Mouse (Mus musculus) forebrain, embryonic 15.5 days (tissue): ENCODE results near the gene Ass1. TPM values are rescaled to one million over a fixed set of nuclear protein-coding genes. Genes with fewer than 3 reads are reported as not detected.
A peak's percentile ranks its signal among the peaks of the same experiment; 100 is the strongest.
"Not testable (repeated sequence)": the region's sequence is repeated elsewhere in the genome, so short reads cannot be mapped to it uniquely, and the experiment has no call there.

Experiments used
- ATAC-seq: fragments of 200-750 bp; cut with Nextera tagmentation; replicated peaks from 2 replicates; pipeline ENCODE4 v1.8.0; 2017; ENCODE audit warnings: mild to moderate bottlenecking, moderate TSS enrichment, moderate library complexity
- H3K27ac ChIP-seq: fragments of 300-500 bp; sonication (generic); replicated peaks from 2 replicates; pipeline ENCODE4 v1.5.1; 2015; ENCODE audit warnings: mild to moderate bottlenecking, inconsistent platforms
- H3K27me3 ChIP-seq: fragments of 300-500 bp; sonication (generic); 2 replicates; pipeline ENCODE4 v1.6.1; 2015; ENCODE audit warnings: inconsistent platforms
- H3K36me3 ChIP-seq: fragments of 300-500 bp; sonication (generic); 2 replicates; pipeline ENCODE4 v1.6.1; 2015; ENCODE audit warnings: mild to moderate bottlenecking, inconsistent platforms
- H3K4me1 ChIP-seq: fragments of 300-500 bp; sonication (generic); 2 replicates; pipeline ENCODE4 v1.6.1; 2015; ENCODE audit warnings: inconsistent platforms
- H3K4me2 ChIP-seq: fragments of 300-500 bp; sonication (generic); replicated peaks from 2 replicates; pipeline ENCODE4 v1.6.1; 2015; ENCODE audit warnings: mild to moderate bottlenecking, inconsistent platforms
- H3K4me3 ChIP-seq: fragments of 300-500 bp; sonication (generic); 2 replicates; pipeline ENCODE4 v1.5.1; 2015; ENCODE audit warnings: mild to moderate bottlenecking, inconsistent platforms
- H3K9ac ChIP-seq: fragments of 300-500 bp; sonication (generic); replicated peaks from 2 replicates; pipeline ENCODE4 v1.6.1; 2015; ENCODE audit warnings: mild to moderate bottlenecking, inconsistent platforms
- H3K9me3 ChIP-seq: fragments of 300-500 bp; sonication (generic); 2 replicates; pipeline ENCODE4 v1.6.1; 2016; ENCODE audit warnings: inconsistent platforms
- WGBS: fragments of 180-500 bp; shearing (Covaris S2); methylation state at CpG from one replicate; pipeline ENCODE4 v1.1.7; 2015; ENCODE audit warnings: mixed read lengths; 5-methylcytosine and 5-hydroxymethylcytosine counted together
- polyA plus RNA-seq: library from polyadenylated mRNA; unstranded; fragments of >200 nt; fragmentation: Nextera tagmentation; extraction: Ambion mirVana; gene quantifications from 2 replicates; pipeline ENCODE4 v1.2.1, GENCODE M21; 2015

Ass1 gene
- polyA plus RNA-seq, 1 experiment from 2014 or later = 6.3 TPM

- H3K4me3 ChIP-seq = no peak overlapping the region
- no peak overlapping the region for H3K27ac ChIP-seq
- no peaks in the 10 kb centered on the region for H3K9me3 ChIP-seq
- H3K9ac ChIP-seq = no peak overlapping the region
- no peak overlapping the region for H3K4me2 ChIP-seq
- no peaks in the 10 kb centered on the region for H3K4me1 ChIP-seq
- 0 out of 2 replicates have a peak, but pooled peaks cover 4% of the 10 kb centered on the region for H3K27me3 ChIP-seq
- no peak for ATAC-seq
- WGBS = 85% methylated on average over 16 of the region's 16 CpGs
- no peaks in the 10 kb centered on the region for H3K36me3 ChIP-seq
Observed at GRCm38 (mm10) chr2:31521800-31522335, 51.9 kb downstream of the Ass1 start.

GRCm38 (mm10) chr2:31524641-31525040 lies 54.6 kb downstream of the Ass1 start:
- no peak overlapping the region for H3K4me2 ChIP-seq
- no peak overlapping the region for H3K9ac ChIP-seq
- H3K9me3 ChIP-seq = no peaks in the 10 kb centered on the region
- no peak overlapping the region for H3K4me3 ChIP-seq
- H3K4me1 ChIP-seq = no peaks in the 10 kb centered on the region
- no peak for ATAC-seq
- no peak overlapping the region for H3K27ac ChIP-seq
- H3K36me3 ChIP-seq = no peaks in the 10 kb centered on the region
- 80% methylated on average over 5 of the region's 5 CpGs for WGBS
- H3K27me3 ChIP-seq = no peaks in the 10 kb centered on the region

GRCm38 (mm10) chr2:31525778-31526177 lies 55.8 kb downstream of the Ass1 start:
- no peak overlapping the region for H3K4me3 ChIP-seq
- no peaks in the 10 kb centered on the region for H3K27me3 ChIP-seq
- H3K4me2 ChIP-seq = no peak overlapping the region
- 17% methylated on average over 10 of the region's 10 CpGs for WGBS
- H3K27ac ChIP-seq = no peak overlapping the region
- H3K36me3 ChIP-seq = no peaks in the 10 kb centered on the region
- no peaks in the 10 kb centered on the region for H3K9me3 ChIP-seq
- ATAC-seq = no peak
- no peak overlapping the region for H3K9ac ChIP-seq
- H3K4me1 ChIP-seq = no peaks in the 10 kb centered on the region

GRCm38 (mm10) chr2:31530201-31530600 lies 60.2 kb downstream of the Ass1 start:
- H3K27me3 ChIP-seq = no peaks in the 10 kb centered on the region
- no peak overlapping the region for H3K27ac ChIP-seq
- H3K9me3 ChIP-seq = no peaks in the 10 kb centered on the region
- H3K4me2 ChIP-seq = no peak overlapping the region
- no peaks in the 10 kb centered on the region for H3K4me1 ChIP-seq
- no peak overlapping the region for H3K4me3 ChIP-seq
- H3K36me3 ChIP-seq = no peaks in the 10 kb centered on the region
- H3K9ac ChIP-seq = no peak overlapping the region
- ATAC-seq = no peak
- WGBS = 75% methylated on average over 5 of the region's 5 CpGs

GRCm38 (mm10) chr2:31537054-31537453 lies 67.0 kb downstream of the Ass1 start:
- no peak overlapping the region for H3K4me3 ChIP-seq
- no peaks in the 10 kb centered on the region for H3K4me1 ChIP-seq
- no peak overlapping the region for H3K27ac ChIP-seq
- H3K9ac ChIP-seq = no peak overlapping the region
- WGBS = 26% methylated on average over 5 of the region's 5 CpGs
- no peak overlapping the region for H3K4me2 ChIP-seq
- no peaks in the 10 kb centered on the region for H3K36me3 ChIP-seq
- no peaks in the 10 kb centered on the region for H3K27me3 ChIP-seq
- no peaks in the 10 kb centered on the region for H3K9me3 ChIP-seq
- peak; percentile 53; the same call in 1 of the 2 replicates for ATAC-seq

GRCm38 (mm10) chr2:31538745-31539144 lies 68.7 kb downstream of the Ass1 start:
- no peak for ATAC-seq
- Histone ChIP-seq H3K4me1 (no peaks in the 10 kb centered on the region), H3K4me3 (no peak overlapping the region), H3K9me3 (no peaks in the 10 kb centered on the region), H3K27me3 (0 out of 2 replicates have a peak, but pooled peaks cover 2% of the 10 kb centered on the region), H3K27ac (no peak overlapping the region), H3K4me2 (no peak overlapping the region), H3K36me3 (no peaks in the 10 kb centered on the region), H3K9ac (no peak overlapping the region)
- WGBS = 75% methylated on average over 5 of the region's 5 CpGs

GRCm38 (mm10) chr2:31541581-31541980 lies 71.6 kb downstream of the Ass1 start:
- Histone ChIP-seq H3K4me1 (no peaks in the 10 kb centered on the region), H3K4me3 (no peak overlapping the region), H3K4me2 (no peak overlapping the region), H3K27me3 (0 out of 2 replicates have a peak, but pooled peaks cover 2% of the 10 kb centered on the region), H3K27ac (no peak overlapping the region), H3K9me3 (no peaks in the 10 kb centered on the region), H3K36me3 (no peaks in the 10 kb centered on the region), H3K9ac (no peak overlapping the region)
- ATAC-seq = no peak
- 88% methylated on average over 5 of the region's 5 CpGs for WGBS

- no peak for ATAC-seq
- Histone ChIP-seq H3K9ac (no peak overlapping the region), H3K9me3 (no peaks in the 10 kb centered on the region), H3K4me2 (no peak overlapping the region), H3K27ac (0 out of 2 replicates have a peak overlapping the region, but pooled peaks have one; percentile 3), H3K27me3 (0 out of 2 replicates have a peak, but pooled peaks cover 2% of the 10 kb centered on the region), H3K4me1 (0 out of 2 replicates have a peak, but pooled peaks cover 2% of the 10 kb centered on the region), H3K36me3 (no peaks in the 10 kb centered on the region), H3K4me3 (no peak overlapping the region)
- 30% methylated on average over 11 of the region's 11 CpGs for WGBS
Observed at GRCm38 (mm10) chr2:31547726-31548125, 77.7 kb downstream of the Ass1 start.

GRCm38 (mm10) chr2:31550503-31550902 lies 80.5 kb downstream of the Ass1 start:
- H3K36me3 ChIP-seq = no peaks in the 10 kb centered on the region
- H3K4me2 ChIP-seq = no peak overlapping the region
- H3K9me3 ChIP-seq = no peaks in the 10 kb centered on the region
- no peak overlapping the region for H3K4me3 ChIP-seq
- ATAC-seq = no peak
- no peak overlapping the region for H3K27ac ChIP-seq
- WGBS = 70% methylated on average over 3 of the region's 3 CpGs
- H3K9ac ChIP-seq = no peak overlapping the region
- 0 out of 2 replicates have a peak, but pooled peaks cover 2% of the 10 kb centered on the region for H3K4me1 ChIP-seq
- no peaks in the 10 kb centered on the region for H3K27me3 ChIP-seq

GRCm38 (mm10) chr2:31551351-31551750 lies 81.3 kb downstream of the Ass1 start:
- not testable (repeated sequence) for H3K9ac ChIP-seq, H3K4me3 ChIP-seq, H3K36me3 ChIP-seq, H3K4me2 ChIP-seq, H3K4me1 ChIP-seq, ATAC-seq, H3K9me3 ChIP-seq, H3K27me3 ChIP-seq, H3K27ac ChIP-seq
- over 99% methylated on average over 3 of the region's 3 CpGs for WGBS

GRCm38 (mm10) chr2:31551971-31552370 lies 82.0 kb downstream of the Ass1 start:
- WGBS = 90% methylated on average over 10 of the region's 10 CpGs
- Histone ChIP-seq H3K4me3 (no peak overlapping the region), H3K4me2 (no peak overlapping the region), H3K4me1 (0 out of 2 replicates have a peak, but pooled peaks cover under 1% of the 10 kb centered on the region), H3K27me3 (no peaks in the 10 kb centered on the region), H3K36me3 (no peaks in the 10 kb centered on the region), H3K27ac (no peak overlapping the region), H3K9ac (no peak overlapping the region), H3K9me3 (no peaks in the 10 kb centered on the region)
- ATAC-seq = no peak

- 87% methylated on average over 5 of the region's 5 CpGs for WGBS
- H3K27ac ChIP-seq = no peak overlapping the region
- ATAC-seq = no peak
- no peaks in the 10 kb centered on the region for H3K9me3 ChIP-seq
- H3K4me1 ChIP-seq = no peaks in the 10 kb centered on the region
- no peaks in the 10 kb centered on the region for H3K36me3 ChIP-seq
- no peak overlapping the region for H3K4me3 ChIP-seq
- H3K4me2 ChIP-seq = no peak overlapping the region
- no peaks in the 10 kb centered on the region for H3K27me3 ChIP-seq
- no peak overlapping the region for H3K9ac ChIP-seq
Observed at GRCm38 (mm10) chr2:31554619-31555018, 84.6 kb downstream of the Ass1 start.
